Mouse (Mus musculus) Patski (cell line): ENCODE results near the gene Aym1. TPM values are rescaled to one million over a fixed set of nuclear protein-coding genes. Genes with fewer than 3 reads are reported as not detected.

Experiments
- ATAC-seq: fragments of 100-300 bp; one replicate; pipeline ENCODE4 v1.8.0; 2021
- CTCF ChIA-PET: fragments of 350-600 bp; sonication (Branson Sonifier 250); formaldehyde crosslinking; loops from one replicate; lab custom pipeline; 2022; ENCODE audit warnings: inconsistent platforms; lab: Charles Lee
- POLR2A ChIA-PET: fragments of 350-600 bp; sonication (Branson Sonifier 250); formaldehyde crosslinking; loops from one replicate; lab custom pipeline; 2022; ENCODE audit warnings: antibody characterized with exemption, inconsistent platforms; lab: Charles Lee
- DNase-seq: peaks from one replicate; pipeline ENCODE4 v3.0.0-alpha.2; 2011; ENCODE audit warnings: low read depth, low spot score
- H3K27me3 ChIP-seq: fragments of 371-371 bp; one replicate; pipeline ENCODE4 v1.5.1; 2021
- CTCF ChIP-seq: fragments of 100-300 bp; IDR thresholded peaks from one replicate; pipeline ENCODE4 v1.5.1; 2021
- in situ Hi-C: fragments of 300-500 bp; cut with MboI; formaldehyde crosslinking; loops from 3 replicates; pipeline ENCODE4 v1.11.1; 2018; ENCODE audit warnings: low pct_unique_long_range_greater_than_20kb, mixed read lengths
- polyA plus RNA-seq: library from polyadenylated mRNA; unstranded; gene quantifications from one replicate; pipeline ENCODE4 v1.2.3, GENCODE M21; 2021

The Aym1 gene
- polyA plus RNA-seq, 1 experiment from 2014 or later: not detected

DNA sequence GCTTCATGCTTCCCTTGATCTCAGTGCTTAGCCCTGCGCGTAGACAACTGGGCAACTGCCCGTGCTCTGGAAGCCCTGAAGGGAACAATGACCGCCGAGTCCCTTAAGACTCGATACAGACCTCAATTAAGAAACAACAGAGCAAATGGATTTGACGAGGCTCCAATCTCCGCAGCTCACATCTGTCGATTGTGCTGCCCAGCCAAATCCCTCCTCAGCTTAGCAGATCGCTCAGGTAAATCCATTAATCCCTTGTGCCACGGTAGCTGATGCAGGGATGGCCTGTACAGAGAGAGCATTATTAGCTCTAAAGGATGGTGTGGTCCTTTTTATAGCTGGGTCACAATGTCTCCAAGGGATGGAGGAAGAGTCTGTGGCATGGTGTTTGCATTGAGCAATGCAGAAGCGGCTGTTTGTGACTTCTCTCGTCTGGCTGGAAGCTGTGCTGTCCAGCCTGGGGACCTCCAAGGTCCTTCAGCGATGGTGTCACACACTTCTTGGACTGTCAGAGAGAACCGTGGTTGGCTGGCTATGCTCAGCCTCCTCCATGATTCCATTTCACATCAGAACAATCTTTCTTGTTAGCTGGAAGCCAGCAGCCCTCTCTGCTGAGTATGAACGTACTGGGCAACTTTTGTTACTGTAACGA is 39.3 kb downstream of the Aym1 start:
- H3K27me3 ChIP-seq: peaks cover 34% of the 10 kb centered on the region
- in situ Hi-C loops: no loop called here
- ATAC-seq (no peak), DNase-seq (no peak)
- TF ChIP-seq CTCF: no peak
- POLR2A ChIA-PET: no interaction called here
- CTCF ChIA-PET: interaction anchor here (1.1 kb wide), 1 partner anchor 20 kb away, joined by 3 read pairs; no protein-coding TSS in a partner anchor

DNA sequence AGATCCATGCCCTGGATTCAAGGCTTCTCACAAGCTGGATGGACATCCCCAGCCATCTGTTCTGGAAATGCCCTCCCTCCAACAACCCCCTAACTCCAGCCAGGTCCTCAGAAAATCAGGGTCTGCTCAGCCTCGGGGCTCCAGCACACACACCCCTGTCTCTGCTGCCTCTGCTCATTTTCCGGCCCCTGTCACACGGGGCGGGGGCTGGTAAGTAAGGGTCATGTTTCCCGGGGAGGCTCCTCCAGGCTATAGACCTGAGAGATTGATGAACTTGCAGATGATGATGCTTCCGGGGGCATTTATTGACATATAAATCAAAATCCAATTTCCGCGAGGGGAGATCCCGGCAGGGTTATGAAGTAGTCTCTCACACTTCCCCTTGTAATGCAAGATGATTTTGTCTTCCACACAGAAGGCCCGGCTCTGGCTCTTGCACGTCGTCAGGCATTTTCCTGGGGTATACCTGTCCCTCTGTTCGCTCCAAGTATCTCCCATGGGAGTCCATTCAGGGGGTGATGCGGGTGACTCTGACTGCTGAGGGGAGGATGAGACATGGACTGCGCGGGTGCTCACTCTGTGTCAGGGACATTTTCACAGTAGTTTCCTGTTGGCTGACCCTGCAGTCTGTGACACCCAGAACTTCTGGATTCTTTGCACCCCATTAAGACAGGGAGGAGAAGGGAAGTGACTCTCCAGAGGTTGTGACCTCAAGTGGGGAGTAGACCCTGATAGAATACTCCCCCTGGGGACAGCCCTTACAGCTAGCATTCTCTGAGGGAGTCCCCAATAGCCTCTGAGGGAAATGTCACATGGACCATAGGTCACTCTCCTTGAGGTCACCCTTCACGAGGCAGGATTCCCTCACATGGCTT is 40.6 kb downstream of the Aym1 start:
- ATAC-seq: no peak
- ChIA-PET POLR2A (no interaction called here), CTCF (no interaction called here)
- no peak for DNase-seq
- peaks cover 35% of the 10 kb centered on the region for H3K27me3 ChIP-seq
- in situ Hi-C loops: no loop called here
- TF ChIP-seq CTCF: no peak

DNA sequence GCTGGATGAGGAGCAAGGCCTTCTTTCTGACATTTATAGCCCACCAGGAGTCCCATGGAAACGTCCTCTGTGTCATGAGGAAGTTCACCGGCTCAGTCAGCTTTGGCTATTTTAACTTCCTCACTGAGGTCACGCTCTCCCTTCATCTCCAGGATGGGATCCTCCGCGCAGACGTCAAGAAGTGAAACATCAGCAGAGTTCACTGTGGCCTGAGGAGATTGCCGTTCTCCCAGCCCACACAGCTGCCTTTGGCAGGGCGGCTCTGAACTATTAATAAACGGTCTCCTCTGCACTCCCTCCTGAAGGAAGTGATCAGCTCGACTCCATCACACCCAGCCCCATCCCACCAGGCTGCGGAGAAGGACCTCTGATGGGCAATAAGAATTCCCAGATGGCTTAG is 45.6 kb downstream of the Aym1 start:
- H3K27me3 ChIP-seq: peaks cover 5% of the 10 kb centered on the region
- in situ Hi-C loops: no loop called here
- ATAC-seq: no peak
- ChIA-PET POLR2A (no interaction called here), CTCF (no interaction called here)
- DNase-seq: no peak
- TF ChIP-seq CTCF: no peak

DNA sequence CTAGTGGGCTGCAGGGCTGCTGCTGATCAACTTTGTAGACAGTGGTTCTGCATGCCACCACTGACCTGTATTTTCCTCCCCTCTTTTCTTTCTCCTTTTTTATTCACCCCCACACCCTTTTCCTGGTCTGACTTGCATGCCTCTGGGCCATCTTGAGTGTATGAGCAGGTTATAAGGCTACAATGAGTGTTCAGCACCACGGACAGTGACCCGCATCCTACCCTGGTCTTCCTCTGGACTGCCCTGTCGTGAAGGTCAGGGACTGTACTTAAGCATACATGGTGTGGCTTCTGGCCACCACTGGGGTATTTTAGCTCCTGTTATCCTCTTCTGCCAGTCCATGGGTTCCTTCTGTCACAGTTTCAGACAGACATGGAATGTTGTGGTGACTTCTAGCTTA is 50.3 kb downstream of the Aym1 start:
- no peak for DNase-seq
- in situ Hi-C loops: no loop called here
- POLR2A ChIA-PET: no interaction called here
- ATAC-seq: no peak
- H3K27me3 ChIP-seq: peaks cover 11% of the 10 kb centered on the region
- CTCF ChIA-PET: no interaction called here
- TF ChIP-seq CTCF: no peak

Other genes starting within 250 kb of the Aym1 start
- 26.0 TPM for gene 2900026A02Rik, start 136.1 kb upstream of the Aym1 start, polyA plus RNA-seq
- not detected for gene Tmem211, start 130.4 kb upstream of the Aym1 start, polyA plus RNA-seq
- 0.12 TPM for gene Sgsm1, start 46.5 kb upstream of the Aym1 start, polyA plus RNA-seq
- 0.28 TPM for gene Wscd2, start 133.0 kb downstream of the Aym1 start, polyA plus RNA-seq